Mouse (Mus musculus): ENCODE results near the gene E130308A19Rik.

Gene E130308A19Rik

DNA sequence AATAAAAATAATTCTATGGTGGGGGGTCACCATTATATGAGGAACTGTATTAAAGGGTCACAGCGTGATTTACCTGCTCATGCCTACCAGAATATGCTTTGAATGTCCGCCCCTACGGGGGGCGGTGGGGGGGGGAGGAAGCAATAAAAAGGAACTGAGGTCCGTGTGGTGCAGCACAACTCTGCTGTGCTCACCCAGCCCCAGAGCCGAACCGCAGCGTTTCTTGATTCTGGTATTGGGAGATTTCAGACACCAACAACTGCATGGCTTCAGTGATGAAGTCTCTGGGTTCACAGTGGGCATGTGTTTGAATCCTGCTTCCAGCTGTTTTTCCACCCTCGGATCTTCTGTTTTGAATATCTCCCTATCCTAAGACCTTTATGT is 101.9 kb downstream of the E130308A19Rik start:
- DNase-seq (ENCODE audit: low spot score): no peak

DNA sequence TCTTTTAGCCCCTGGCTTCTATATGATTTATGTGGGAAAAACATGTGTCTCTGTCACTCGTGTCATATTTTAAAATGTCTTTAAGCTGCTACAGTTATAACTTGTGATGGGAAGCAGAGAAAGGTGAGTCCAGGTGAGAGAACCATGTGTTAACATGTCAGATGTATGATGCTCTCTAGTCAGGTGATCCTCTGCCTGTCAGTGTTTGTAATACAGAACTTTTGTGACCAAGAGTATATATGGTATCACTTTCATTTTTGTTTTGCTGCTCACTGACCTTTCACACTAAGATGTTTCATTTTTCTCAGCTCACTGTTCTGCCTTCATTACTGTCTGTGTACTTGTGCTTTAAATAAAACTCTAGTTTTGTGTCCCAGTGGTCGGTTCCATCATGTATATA is 102.8 kb downstream of the E130308A19Rik start:
- DNase-seq (ENCODE audit: low spot score): no peak

- DNase-seq (ENCODE audit: low spot score): no peak
Measured at GRCm38 (mm10) chr4:59731544-59731943, 105.5 kb downstream of the E130308A19Rik start.

DNA sequence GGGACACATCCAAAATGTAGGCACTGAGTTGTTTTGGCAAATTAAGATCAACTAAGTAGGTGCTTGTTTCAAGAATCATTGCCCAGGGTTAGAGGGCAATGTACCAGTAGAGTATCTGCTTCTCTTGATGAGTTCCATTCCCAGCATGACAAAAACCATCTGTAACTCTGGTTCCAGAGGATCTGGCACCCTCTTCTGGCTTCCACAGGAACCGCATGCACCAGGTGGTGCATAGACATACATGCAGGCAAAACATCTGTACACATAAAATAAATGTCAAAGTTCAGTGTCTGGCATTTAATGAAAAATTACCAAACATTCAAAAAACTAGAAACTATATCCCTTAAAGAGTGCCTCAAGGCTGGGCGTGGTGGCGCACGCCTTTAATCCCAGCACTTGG is 113.3 kb downstream of the E130308A19Rik start:
- DNase-seq (ENCODE audit: low spot score): no peak

DNA sequence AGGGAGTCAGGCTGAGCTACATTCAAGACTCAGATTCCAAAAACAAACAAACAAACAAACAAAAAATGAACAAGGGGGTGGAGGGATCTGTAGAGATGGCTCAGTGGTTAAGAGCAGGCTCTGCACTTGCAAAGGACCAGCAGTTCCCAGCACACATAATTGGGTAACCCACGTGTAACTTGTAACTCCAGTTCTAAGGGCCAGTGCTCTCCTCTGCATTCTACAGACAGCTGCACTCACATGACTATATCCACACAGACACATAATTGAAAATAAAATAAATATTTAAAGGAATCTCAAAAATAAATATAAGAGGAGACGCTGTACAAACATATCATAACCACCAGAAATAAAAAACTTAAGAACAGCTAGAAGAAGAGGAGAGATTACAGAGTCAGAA is 113.9 kb downstream of the E130308A19Rik start:
- DNase-seq (ENCODE audit: low spot score): no peak

DNA sequence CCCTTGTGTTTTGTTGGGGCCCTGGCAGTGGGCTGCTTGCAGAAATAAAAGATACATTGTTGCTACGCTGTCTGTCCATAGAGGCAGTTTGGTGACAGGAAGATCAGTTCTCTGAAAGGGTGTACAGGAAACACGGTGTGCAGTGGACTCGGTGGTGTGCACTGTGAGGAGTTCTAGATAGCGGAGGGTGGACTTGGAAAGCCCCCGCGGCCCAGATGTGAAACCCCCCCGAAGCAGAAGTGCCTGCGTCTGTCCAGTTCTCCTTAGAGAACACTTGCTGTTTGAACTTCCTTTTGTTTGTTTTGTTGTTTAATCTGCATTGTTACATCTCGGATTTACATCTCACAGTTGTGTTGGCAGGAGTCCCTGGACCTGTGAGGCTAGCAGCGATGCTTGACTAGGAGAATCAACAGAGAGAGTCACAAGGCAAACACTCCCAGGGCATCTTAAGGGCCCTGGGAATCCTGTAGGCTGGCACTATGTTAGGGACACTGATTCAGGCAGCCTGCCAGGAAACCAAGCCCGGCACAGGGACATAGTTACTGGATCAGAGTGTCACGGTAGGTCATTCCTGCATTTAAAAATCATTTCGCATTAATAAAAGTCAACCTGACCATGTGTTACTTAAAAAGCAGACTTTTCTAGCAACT is 127.6 kb downstream of the E130308A19Rik start:
- no peak for DNase-seq (ENCODE audit: low spot score)

- peak; percentile 71 for DNase-seq (ENCODE audit: low spot score)
Measured at GRCm38 (mm10) chr4:59756332-59757082, 130.5 kb downstream of the E130308A19Rik start.

DNA sequence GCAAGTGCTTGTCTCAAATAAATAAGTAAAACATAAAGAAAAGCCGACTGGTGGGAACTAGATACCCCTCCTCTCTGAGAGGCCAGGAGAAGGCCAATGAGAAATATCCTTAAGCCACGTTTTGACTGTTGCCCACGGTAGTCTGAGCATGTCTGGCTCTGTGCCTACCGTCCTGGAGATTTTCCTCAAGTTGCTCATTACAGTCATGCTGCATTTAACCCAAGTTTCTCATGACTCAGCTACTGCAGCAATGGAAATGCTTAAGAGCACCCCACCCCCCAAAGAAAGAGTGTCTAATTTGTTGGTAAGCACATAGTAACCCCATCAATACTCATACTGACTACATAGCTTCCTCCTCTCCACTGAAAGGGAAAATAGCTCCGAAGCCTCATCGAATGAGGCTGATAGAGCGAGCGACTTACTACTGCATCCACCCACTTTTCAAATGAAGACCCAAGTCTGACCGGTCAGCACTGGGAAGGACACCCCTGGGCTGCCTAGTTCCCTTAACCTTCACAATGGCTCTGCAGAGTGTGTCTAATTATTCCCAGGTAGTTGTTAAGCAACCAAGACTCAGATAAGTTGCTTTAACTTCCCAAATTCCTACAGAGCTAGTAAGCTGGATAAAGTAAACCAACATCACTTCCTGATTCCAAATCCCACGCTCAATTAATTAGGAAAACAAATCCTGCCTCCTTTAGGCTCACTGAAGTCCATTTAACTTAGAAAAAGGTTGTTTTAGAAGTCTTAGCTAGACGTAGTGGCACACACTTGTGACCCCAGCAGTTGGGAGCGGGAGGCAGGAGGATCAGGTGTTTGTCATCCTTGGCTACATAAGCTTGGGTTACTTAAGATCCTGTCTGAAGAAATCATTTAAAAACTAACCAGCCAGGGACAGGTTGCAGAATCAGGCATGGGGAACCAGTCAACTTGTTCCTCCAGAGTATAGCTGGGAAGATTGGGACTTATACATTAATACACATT is 131.7 kb downstream of the E130308A19Rik start:
- no peak for DNase-seq (ENCODE audit: low spot score)

DNA sequence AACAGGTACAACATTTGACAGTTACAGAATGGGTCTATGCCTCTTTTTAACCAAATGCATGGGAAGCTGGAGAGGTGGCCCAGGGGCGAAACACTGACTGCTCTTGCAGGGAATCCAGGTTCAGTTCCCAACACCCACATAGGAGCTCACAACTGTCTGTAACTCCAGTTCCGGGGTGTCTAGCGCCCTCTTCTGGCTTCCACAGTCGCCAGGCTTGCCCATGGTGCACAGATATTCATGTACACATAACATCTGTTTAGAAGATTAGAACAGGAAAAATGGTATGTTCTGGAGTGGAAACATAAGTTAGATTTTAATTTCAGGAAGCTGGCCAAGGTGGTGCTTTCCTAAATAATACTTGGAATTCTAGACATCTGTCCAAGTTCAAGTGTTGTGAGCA is 134.0 kb downstream of the E130308A19Rik start:
- DNase-seq (ENCODE audit: low spot score): no peak

DNA sequence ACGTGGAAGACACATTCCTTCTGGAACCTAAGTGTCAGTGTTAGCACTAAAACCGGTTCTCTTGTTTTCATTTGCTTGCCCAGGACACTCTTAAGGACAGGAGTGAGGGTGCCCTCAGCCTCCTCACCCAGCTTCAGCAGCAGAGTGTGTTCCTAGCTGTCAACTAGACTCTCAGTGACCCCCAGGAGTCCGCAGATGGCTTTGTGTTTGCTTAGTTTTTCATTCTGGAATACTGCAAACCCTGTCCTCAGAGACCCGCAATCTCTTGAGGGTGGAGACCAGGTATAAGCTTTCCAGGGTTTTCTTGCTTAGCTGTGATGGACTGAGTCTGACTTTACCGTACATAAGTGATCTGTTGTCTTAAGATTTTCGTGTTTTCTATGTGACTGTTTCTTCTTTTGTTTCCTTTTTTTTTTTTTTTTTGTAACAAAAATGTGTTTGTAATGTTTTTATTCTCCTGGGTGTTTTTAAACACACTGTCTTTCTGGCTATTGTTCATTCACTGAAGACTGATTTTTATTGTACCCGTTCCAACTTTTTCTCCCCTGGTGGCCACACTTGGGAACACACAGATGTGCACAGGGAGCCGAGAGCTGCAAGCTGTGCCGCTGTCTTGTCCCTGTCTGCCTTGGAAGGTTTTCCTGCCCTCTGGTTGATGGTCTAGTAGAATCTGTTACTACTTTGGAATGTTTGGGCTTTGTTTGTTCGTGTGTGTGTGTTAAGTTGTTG is 134.8 kb downstream of the E130308A19Rik start:
- no peak for DNase-seq (ENCODE audit: low spot score)

DNA sequence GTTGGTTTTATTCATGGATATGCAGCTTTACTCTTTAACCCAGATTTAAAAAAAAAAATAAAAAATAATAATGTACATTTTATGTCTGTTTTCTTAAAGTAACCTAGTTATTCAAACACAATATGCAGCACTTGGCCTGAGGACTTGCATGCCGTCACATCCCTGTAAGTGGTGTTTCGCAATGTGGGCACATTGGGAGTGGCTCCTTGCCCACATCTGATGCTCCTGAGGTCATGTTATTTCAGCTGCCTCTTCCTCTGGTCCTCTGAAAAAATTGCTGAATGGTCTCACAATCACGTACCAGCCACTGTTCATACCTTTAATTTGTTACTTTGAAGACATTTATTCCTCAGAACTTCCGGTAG is 135.3 kb downstream of the E130308A19Rik start:
- no peak for DNase-seq (ENCODE audit: low spot score)

GRCm38 (mm10) chr4:59764950-59765349 is 138.9 kb downstream of the E130308A19Rik start:
- no peak for DNase-seq (ENCODE audit: low spot score)

DNA sequence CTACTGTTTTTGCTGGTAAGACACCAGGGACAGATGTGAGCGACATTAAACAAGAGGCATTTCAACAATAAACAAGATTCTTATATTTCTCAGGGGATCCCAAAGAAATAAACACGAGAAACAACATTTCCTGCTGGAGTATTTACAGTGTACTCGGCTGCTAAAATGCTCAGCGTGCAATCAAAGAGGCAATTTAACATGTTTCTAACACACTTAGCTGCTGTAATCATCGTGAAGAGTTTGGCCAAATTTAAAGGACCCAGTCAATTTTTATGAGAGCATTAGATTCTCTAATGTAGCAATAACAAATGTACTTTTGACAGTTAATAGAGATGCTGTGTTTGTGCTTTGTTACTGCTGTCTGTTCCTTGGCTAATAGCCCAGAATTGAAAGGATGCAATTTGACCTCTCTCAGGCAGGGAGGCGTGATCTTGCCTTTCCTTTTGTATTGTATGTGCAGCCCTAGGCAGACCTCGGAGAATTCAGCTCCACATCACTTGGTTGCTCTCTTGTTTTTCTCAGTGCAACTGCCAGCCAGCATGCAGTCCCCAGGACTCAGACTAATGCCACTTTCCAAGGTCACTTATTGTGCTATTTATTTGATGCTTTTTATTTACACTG is 139.5 kb downstream of the E130308A19Rik start:
- no peak for DNase-seq (ENCODE audit: low spot score)

GRCm38 (mm10) chr4:59767717-59768116 is 141.7 kb downstream of the E130308A19Rik start:
- no peak for DNase-seq (ENCODE audit: low spot score)

GRCm38 (mm10) chr4:59772171-59772879 is 146.3 kb downstream of the E130308A19Rik start:
- DNase-seq (ENCODE audit: low spot score): no peak

GRCm38 (mm10) chr4:59777828-59778227 is 151.8 kb downstream of the E130308A19Rik start:
- no peak for DNase-seq (ENCODE audit: low spot score)

GRCm38 (mm10) chr4:59780568-59780967 is 154.6 kb downstream of the E130308A19Rik start:
- DNase-seq (ENCODE audit: low spot score): no peak

- DNase-seq (ENCODE audit: low spot score): peak; percentile 53
Measured at GRCm38 (mm10) chr4:59782853-59783684, 157.1 kb downstream of the E130308A19Rik start.

DNA sequence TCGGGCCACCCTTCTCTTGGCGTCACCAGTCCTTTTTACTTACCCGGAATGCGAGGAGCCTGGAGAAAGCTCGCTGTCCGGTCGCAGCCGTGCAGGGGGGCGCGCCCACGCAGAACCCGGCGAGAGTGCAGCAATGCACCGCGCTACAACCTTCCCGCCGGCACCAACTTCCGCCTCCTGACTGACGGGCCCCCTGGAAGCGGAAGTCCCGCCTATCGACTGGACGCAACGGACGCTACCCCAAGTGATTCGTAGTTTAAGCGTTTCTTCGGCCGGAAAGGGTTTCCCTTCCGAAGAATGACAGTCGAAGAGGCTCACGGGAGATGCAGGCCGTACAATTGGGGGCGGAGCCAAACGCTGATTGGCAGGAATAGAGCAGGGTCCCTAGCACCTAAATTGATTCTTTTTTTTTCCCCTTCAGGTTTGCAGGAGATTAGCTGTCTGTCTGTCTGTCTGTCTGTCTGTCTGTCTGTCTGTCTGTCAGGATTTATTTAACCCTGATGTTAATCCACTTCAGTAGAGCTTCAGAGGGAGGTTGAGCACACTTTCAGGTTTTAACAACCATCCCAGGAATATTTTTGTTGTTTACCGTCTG is 157.8 kb downstream of the E130308A19Rik start:
- peak; percentile 96 for DNase-seq (ENCODE audit: low spot score)
